ENCODE assay signal across 9 mouse cellular contexts in the genomic region with DNA sequence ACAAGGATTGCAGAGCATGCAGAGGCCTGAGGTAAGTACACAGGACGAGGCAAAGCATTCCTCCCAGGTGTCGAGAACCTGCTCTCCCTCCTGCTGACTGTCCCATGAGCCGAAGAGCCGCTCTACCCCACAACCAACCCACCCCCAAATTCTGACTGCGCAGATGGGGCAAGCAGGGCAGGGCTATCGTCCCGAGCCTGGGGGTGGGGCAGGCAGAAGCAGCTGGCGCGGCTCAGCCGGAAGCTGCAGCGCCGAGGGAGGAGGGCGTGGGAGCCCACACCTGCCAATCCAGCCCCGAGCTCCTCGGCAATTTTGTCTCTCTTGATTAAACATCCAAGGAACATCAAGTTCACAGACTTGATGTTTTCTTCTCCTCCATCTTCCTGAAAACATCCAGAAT. TPM values are rescaled to one million over a fixed set of nuclear protein-coding genes. Genes with fewer than 3 reads are reported as not detected.
DNase-seq lines count a peak whose midpoint lies in the region; ATAC-seq and TF ChIP-seq lines count a peak whose summit lies in the region.
"Had no signal": no experiment of that assay in that cellular context is flagged by ENCODE, and none has a peak within 500 bp of the region (broad histone marks: within the 10 kb centered on the region; RNA-seq: fewer than 3 reads in every experiment).

No protein-coding gene starts in this region.

- TF ChIP-seq EP300 in heart, adult 2 months (IDR thresholded peaks at IDR 0.05; ENCODE audit: insufficient read depth, low read depth, low read length), result no peak

- no peak for DNase-seq in heart, adult 2 months
- peak; percentile 51 for DNase-seq in CD4-positive, CD25-positive, alpha-beta regulatory T cell, adult 2 months (ENCODE audit: low read depth, low spot score)
- DNase-seq in urinary bladder, postnatal 36 days (ENCODE audit: low spot score in 2 of 2), result no peak
- DNase-seq in testis, postnatal 14 days (ENCODE audit: low spot score), result no peak
- DNase-seq in gastrocnemius, adult 2 months, result no peak

- no peaks in the 10 kb centered on the region for H3K36me3 ChIP-seq in heart, embryonic 16.5 days (ENCODE audit: control insufficient read depth, insufficient read depth)
- H3K36me3 ChIP-seq in heart, adult 2 months (ENCODE audit: control insufficient read depth, insufficient read depth, low read length), result no peaks in the 10 kb centered on the region
- no peaks in the 10 kb centered on the region for H3K36me3 ChIP-seq in embryonic facial prominence, embryonic 12.5 days
- no peaks in the 10 kb centered on the region for H3K36me3 ChIP-seq in midbrain, embryonic 16.5 days (ENCODE audit: control insufficient read depth, insufficient read depth, low read length)
- H3K36me3 ChIP-seq: G1E had no signal

- H3K79me2 ChIP-seq in heart, adult 2 months (replicated peaks; ENCODE audit: control insufficient read depth, insufficient read depth, low read length), result no peaks in the 10 kb centered on the region

- peaks cover 73% of the 10 kb centered on the region for H3K27me3 ChIP-seq in heart, embryonic 16.5 days (ENCODE audit: control insufficient read depth, insufficient read depth, low read length)
- peaks cover 6% of the 10 kb centered on the region; the same call in 1 of the 2 replicates for H3K27me3 ChIP-seq in heart, adult 2 months (ENCODE audit: control insufficient read depth, insufficient read depth, low read length)
- peaks cover 81% of the 10 kb centered on the region for H3K27me3 ChIP-seq in embryonic facial prominence, embryonic 12.5 days
- peaks cover 14% of the 10 kb centered on the region for H3K27me3 ChIP-seq in midbrain, embryonic 16.5 days (ENCODE audit: control insufficient read depth, insufficient read depth, low read depth, low read length)

- no peak overlapping the region for H3K4me3 ChIP-seq in heart, embryonic 16.5 days (ENCODE audit: low read length)
- H3K4me3 ChIP-seq in heart, adult 2 months, result no peak overlapping the region
- H3K4me3 ChIP-seq in embryonic facial prominence, embryonic 12.5 days, result no peak overlapping the region
- no peak overlapping the region for H3K4me3 ChIP-seq in midbrain, embryonic 16.5 days (ENCODE audit: low read depth, low read length)
- H3K4me3 ChIP-seq in gastrocnemius, adult 2 months, result no peak overlapping the region

- no peak for ATAC-seq in heart, embryonic 16.5 days (replicated peaks; ENCODE audit: extremely low read depth, insufficient read depth, low FRiP score)
- ATAC-seq in embryonic facial prominence, embryonic 12.5 days (ENCODE audit: insufficient number of reproducible peaks, insufficient read depth, low FRiP score, low TSS enrichment), result no peak
- no peak for ATAC-seq in midbrain, embryonic 16.5 days

- 0 out of 2 replicates have a peak overlapping the region, but pooled peaks have one; percentile 7 for H3K4me2 ChIP-seq in heart, embryonic 16.5 days (ENCODE audit: low read depth, low read length)
- peak overlapping the region; percentile 17; the same call in 1 of the 2 replicates for H3K4me2 ChIP-seq in embryonic facial prominence, embryonic 12.5 days (replicated peaks)
- H3K4me2 ChIP-seq in midbrain, embryonic 16.5 days (ENCODE audit: low read length), result peak overlapping the region; percentile 26; the same call in 1 of the 2 replicates

- no peak overlapping the region for H3K9ac ChIP-seq in heart, embryonic 16.5 days (ENCODE audit: low read length)
- no peak overlapping the region for H3K9ac ChIP-seq in heart, adult 2 months (ENCODE audit: low read depth, low read length)
- no peak overlapping the region for H3K9ac ChIP-seq in embryonic facial prominence, embryonic 12.5 days
- peak overlapping the region; percentile 44 for H3K9ac ChIP-seq in midbrain, embryonic 16.5 days (ENCODE audit: low read depth, low read length)

- H3K27ac ChIP-seq in heart, embryonic 16.5 days (ENCODE audit: low read length), result no peak overlapping the region
- no peak overlapping the region for H3K27ac ChIP-seq in heart, adult 2 months
- H3K27ac ChIP-seq in embryonic facial prominence, embryonic 12.5 days, result no peak overlapping the region
- no peak overlapping the region for H3K27ac ChIP-seq in midbrain, embryonic 16.5 days (ENCODE audit: low read length)
- no peak overlapping the region for H3K27ac ChIP-seq in gastrocnemius, adult 2 months

- no peak for TF ChIP-seq POLR2A in heart, adult 2 months (IDR thresholded peaks at IDR 0.05; ENCODE audit: insufficient read depth, low read depth, low read length)

- WGBS in heart, embryonic 16.5 days, result 7% methylated on average over 15 of the region's 15 CpGs
- WGBS in heart, adult 2 months, result 12% methylated on average over 15 of the region's 15 CpGs
- 8% methylated on average over 15 of the region's 15 CpGs for WGBS in embryonic facial prominence, embryonic 12.5 days
- 7% methylated on average over 15 of the region's 15 CpGs for WGBS in midbrain, embryonic 16.5 days

- no peak for TF ChIP-seq CTCF in heart, adult 2 months (IDR thresholded peaks at IDR 0.05)
- TF ChIP-seq CTCF in gastrocnemius, adult 2 months (IDR thresholded peaks at IDR 0.05), result no peak

- intact Hi-C loops in heart, adult 2 months (cut with DNase I), result no loop called here
- intact Hi-C loops in gastrocnemius, adult 2 months (cut with DNase I), result no loop called here

- no peaks in the 10 kb centered on the region for H3K9me3 ChIP-seq in heart, embryonic 16.5 days (replicated peaks; ENCODE audit: control insufficient read depth, low read length)
- no peaks in the 10 kb centered on the region for H3K9me3 ChIP-seq in embryonic facial prominence, embryonic 12.5 days
- H3K9me3 ChIP-seq in midbrain, embryonic 16.5 days (replicated peaks; ENCODE audit: control insufficient read depth, low read length, poor library complexity, severe bottlenecking), result no peaks in the 10 kb centered on the region
- H3K9me3 ChIP-seq: G1E had no signal

- H3K4me1 ChIP-seq in heart, embryonic 16.5 days (ENCODE audit: control insufficient read depth, insufficient read depth, low read length), result peaks cover 15% of the 10 kb centered on the region
- H3K4me1 ChIP-seq in heart, adult 2 months (ENCODE audit: control insufficient read depth, insufficient read depth, low read length), result no peaks in the 10 kb centered on the region; the same call in 1 of the 2 replicates
- peaks cover 23% of the 10 kb centered on the region for H3K4me1 ChIP-seq in embryonic facial prominence, embryonic 12.5 days
- peaks cover 14% of the 10 kb centered on the region for H3K4me1 ChIP-seq in midbrain, embryonic 16.5 days (ENCODE audit: control insufficient read depth, insufficient read depth, low read length)

RNA-seq across cellular contexts. Expression of a gene that starts 4.8 kb away (rescaled TPM):
- polyA plus RNA-seq in heart, embryonic 16.5 days (2015; fragmentation: Nextera tagmentation; extraction: Ambion mirVana), result 0.20 TPM in 1 of 2 replicates, not detected in the other
- total RNA-seq in heart, adult 2 months (2021), result under 1 TPM in 1 of 2 experiments, not detected in 1; 0.21 TPM
- polyA plus RNA-seq in heart, adult 2 months (2012; rRNA removed), result 0.06 TPM in 1 of 2 replicates, not detected in the other
- 0.20 and 0.57 TPM in 2 replicates for polyA plus RNA-seq in embryonic facial prominence, embryonic 12.5 days (2016; fragmentation: Nextera tagmentation; extraction: Ambion mirVana)
- polyA plus RNA-seq in midbrain, embryonic 16.5 days (2015; fragmentation: Nextera tagmentation; extraction: Ambion mirVana), result 3.3 TPM in 2 replicates
- total RNA-seq in gastrocnemius, adult 2 months (2021), result not detected
- polyA plus RNA-seq: G1E had no signal

RNA-seq across cellular contexts. Expression of a gene that starts 19.6 kb away (rescaled TPM):
- 35.0 TPM in 2 replicates for polyA plus RNA-seq in heart, embryonic 16.5 days (2015; fragmentation: Nextera tagmentation; extraction: Ambion mirVana)
- 10 to 100 TPM; 31.8 to 36.4 TPM for total RNA-seq in heart, adult 2 months (2021)
- 27.6 and 38.5 TPM in 2 replicates for polyA plus RNA-seq in heart, adult 2 months (2012; rRNA removed)
- 40.9 and 41.8 TPM in 2 replicates for polyA plus RNA-seq in embryonic facial prominence, embryonic 12.5 days (2016; fragmentation: Nextera tagmentation; extraction: Ambion mirVana)
- 75.5 and 76.1 TPM in 2 replicates for polyA plus RNA-seq in midbrain, embryonic 16.5 days (2015; fragmentation: Nextera tagmentation; extraction: Ambion mirVana)
- total RNA-seq in gastrocnemius, adult 2 months (2021), result 10 to 100 TPM; 16.3 to 18.6 TPM

RNA-seq across cellular contexts. Expression of a gene that starts 29.1 kb away (rescaled TPM):
- 30.2 and 30.8 TPM in 2 replicates for polyA plus RNA-seq in heart, embryonic 16.5 days (2015; fragmentation: Nextera tagmentation; extraction: Ambion mirVana)
- total RNA-seq in heart, adult 2 months (2021), result 10 to 100 TPM; 27.1 to 30.8 TPM
- polyA plus RNA-seq in heart, adult 2 months (2012; rRNA removed), result 23.2 and 32.0 TPM in 2 replicates
- polyA plus RNA-seq in embryonic facial prominence, embryonic 12.5 days (2016; fragmentation: Nextera tagmentation; extraction: Ambion mirVana), result 29.0 and 30.4 TPM in 2 replicates
- 34.9 and 35.7 TPM in 2 replicates for polyA plus RNA-seq in midbrain, embryonic 16.5 days (2015; fragmentation: Nextera tagmentation; extraction: Ambion mirVana)
- 10 to 100 TPM; 13.0 to 17.4 TPM for total RNA-seq in gastrocnemius, adult 2 months (2021)

RNA-seq across cellular contexts. Expression of a gene that starts 57.2 kb away (rescaled TPM):
- polyA plus RNA-seq in heart, embryonic 16.5 days (2015; fragmentation: Nextera tagmentation; extraction: Ambion mirVana), result 3.2 and 3.5 TPM in 2 replicates
- 1 to 10 TPM; 1.9 to 2.0 TPM for total RNA-seq in heart, adult 2 months (2021)
- 3.8 and 5.2 TPM in 2 replicates for polyA plus RNA-seq in heart, adult 2 months (2012; rRNA removed)
- polyA plus RNA-seq in embryonic facial prominence, embryonic 12.5 days (2016; fragmentation: Nextera tagmentation; extraction: Ambion mirVana), result 10.0 and 10.8 TPM in 2 replicates
- 70.4 and 74.3 TPM in 2 replicates for polyA plus RNA-seq in midbrain, embryonic 16.5 days (2015; fragmentation: Nextera tagmentation; extraction: Ambion mirVana)
- total RNA-seq in gastrocnemius, adult 2 months (2021), result 1 to 10 TPM; 1.9 to 2.7 TPM

RNA-seq across cellular contexts. Expression of a gene that starts 57.3 kb away (rescaled TPM):
- polyA plus RNA-seq in heart, embryonic 16.5 days (2015; fragmentation: Nextera tagmentation; extraction: Ambion mirVana), result 389 and 421 TPM in 2 replicates
- 100 to 1,000 TPM; 140 to 162 TPM for total RNA-seq in heart, adult 2 months (2021)
- 134 and 139 TPM in 2 replicates for polyA plus RNA-seq in heart, adult 2 months (2012; rRNA removed)
- 618 and 631 TPM in 2 replicates for polyA plus RNA-seq in embryonic facial prominence, embryonic 12.5 days (2016; fragmentation: Nextera tagmentation; extraction: Ambion mirVana)
- 504 and 541 TPM in 2 replicates for polyA plus RNA-seq in midbrain, embryonic 16.5 days (2015; fragmentation: Nextera tagmentation; extraction: Ambion mirVana)
- 100 to 1,000 TPM; 135 to 160 TPM for total RNA-seq in gastrocnemius, adult 2 months (2021)
